Mouse (Mus musculus) small intestine, adult 2 months (tissue): ENCODE results near the gene Il31.

Experiments used
- CTCF ChIP-seq: fragments of 200-500 bp; IDR thresholded peaks from 2 replicates; pipeline ENCODE4 v1.5.1; 2012; ENCODE audit warnings: low read depth, mild to moderate bottlenecking, control low read depth, inconsistent platforms, low read length, moderate library complexity, mixed read lengths; ENCODE audit not compliant: insufficient replicate concordance, insufficient read length; ENCODE audit errors: extremely low read depth
- POLR2A ChIP-seq: fragments of 200-500 bp; IDR thresholded peaks from 2 replicates; pipeline ENCODE4 v1.6.1; 2012; ENCODE audit warnings: low read depth, mild to moderate bottlenecking, control low read depth, inconsistent platforms, low read length, moderate library complexity

- no peak for TF ChIP-seq CTCF
- TF ChIP-seq POLR2A, result no peak
Measured at GRCm38 (mm10) chr5:123510160-123510559, 20.9 kb upstream of the Il31 start, which contains the start of gene B3gnt4.
